In genomic region chr7:64048452-64049182, GRCm38 (mm10) we compare ENCODE assay signal across 8 mouse cellular contexts.
DNase-seq lines count a peak whose midpoint lies in the region; ATAC-seq and TF ChIP-seq lines count a peak whose summit lies in the region.

No protein-coding gene starts in this region.

- 6% methylated on average over 21 of the region's 21 CpGs for WGBS in hindbrain, embryonic 13.5 days
- WGBS in limb, embryonic 14.5 days, result 5% methylated on average over 17 of the region's 21 CpGs
- 5% methylated on average over 21 of the region's 21 CpGs for WGBS in midbrain, embryonic 15.5 days

- H3K4me3 ChIP-seq in hindbrain, embryonic 13.5 days, result peak overlapping the region; percentile 50
- H3K4me3 ChIP-seq in limb, embryonic 14.5 days (replicated peaks; ENCODE audit: low read length), result peak overlapping the region; percentile 45
- H3K4me3 ChIP-seq in midbrain, embryonic 15.5 days, result peak overlapping the region; percentile 51

- no peaks in the 10 kb centered on the region for H3K36me3 ChIP-seq in hindbrain, embryonic 13.5 days
- H3K36me3 ChIP-seq in limb, embryonic 14.5 days (ENCODE audit: control insufficient read depth, insufficient read depth, low read length), result no peaks in the 10 kb centered on the region
- no peaks in the 10 kb centered on the region for H3K36me3 ChIP-seq in midbrain, embryonic 15.5 days (replicated peaks)

- H3K27ac ChIP-seq in hindbrain, embryonic 13.5 days, result peak overlapping the region; percentile 64
- H3K27ac ChIP-seq in limb, embryonic 14.5 days (replicated peaks; ENCODE audit: low read depth, low read length), result 0 out of 2 replicates have a peak overlapping the region, but pooled peaks have one; percentile 20
- H3K27ac ChIP-seq in midbrain, embryonic 15.5 days, result peak overlapping the region; percentile 71

- H3K27me3 ChIP-seq in hindbrain, embryonic 13.5 days, result no peaks in the 10 kb centered on the region
- H3K27me3 ChIP-seq in limb, embryonic 14.5 days (ENCODE audit: control insufficient read depth, insufficient read depth, low read length), result no peaks in the 10 kb centered on the region
- H3K27me3 ChIP-seq in midbrain, embryonic 15.5 days (replicated peaks), result no peaks in the 10 kb centered on the region

- H3K9me3 ChIP-seq in hindbrain, embryonic 13.5 days, result no peaks in the 10 kb centered on the region
- H3K9me3 ChIP-seq in limb, embryonic 14.5 days (ENCODE audit: control insufficient read depth, low read length), result no peaks in the 10 kb centered on the region
- no peaks in the 10 kb centered on the region for H3K9me3 ChIP-seq in midbrain, embryonic 15.5 days

- no peak for DNase-seq in frontal cortex, postnatal 25 days (ENCODE audit: low spot score in 2 of 2)
- DNase-seq in c-Kit-positive CD71-positive TER-119-positive erythroid progenitor cells, embryonic 14.5 days (ENCODE audit: low spot score), result peak; percentile 85
- peak; percentile 55 to 57 for DNase-seq in frontal cortex, postnatal 10 days (ENCODE audit: low spot score in 2 of 2)
- peak; percentile 80 for DNase-seq in limb, embryonic 14.5 days (ENCODE audit: low spot score)
- DNase-seq in spleen, adult 18-20 months, result peak; percentile 52 to 58

- TF ChIP-seq POLR2A in limb, embryonic 14.5 days (IDR thresholded peaks at IDR 0.05; ENCODE audit: borderline replicate concordance, extremely low read depth, insufficient read depth, insufficient read length), result peak; percentile 41; the same call in 1 of the 2 replicates

- peak overlapping the region; percentile 75 for H3K9ac ChIP-seq in hindbrain, embryonic 13.5 days
- H3K9ac ChIP-seq in limb, embryonic 14.5 days (ENCODE audit: low read depth, low read length, severe bottlenecking), result peak overlapping the region; percentile 66
- H3K9ac ChIP-seq in midbrain, embryonic 15.5 days, result peak overlapping the region; percentile 81

- peaks cover 23% of the 10 kb centered on the region for H3K4me1 ChIP-seq in hindbrain, embryonic 13.5 days (replicated peaks)
- peaks cover 17% of the 10 kb centered on the region for H3K4me1 ChIP-seq in limb, embryonic 14.5 days (ENCODE audit: control insufficient read depth, insufficient read depth, low read length)
- H3K4me1 ChIP-seq in midbrain, embryonic 15.5 days, result peaks cover 16% of the 10 kb centered on the region

- peak overlapping the region; percentile 71 for H3K4me2 ChIP-seq in hindbrain, embryonic 13.5 days
- H3K4me2 ChIP-seq in limb, embryonic 14.5 days (replicated peaks; ENCODE audit: low read depth, low read length, severe bottlenecking), result peak overlapping the region; percentile 76
- peak overlapping the region; percentile 93 for H3K4me2 ChIP-seq in midbrain, embryonic 15.5 days

- peak; percentile 74 for ATAC-seq in frontal cortex, adult (ENCODE audit: low TSS enrichment)
- ATAC-seq in hindbrain, embryonic 13.5 days (ENCODE audit: low FRiP score), result peak; percentile 93
- ATAC-seq in limb, embryonic 14.5 days (ENCODE audit: low FRiP score, low read depth), result peak; percentile 91
- ATAC-seq in midbrain, embryonic 15.5 days (replicated peaks), result peak; percentile 94

Comparison
In these comparisons a context has a peak if more than half of its experiments do, and no peak if none do; other contexts are left out.
1. DNase-seq: peak in c-Kit-positive CD71-positive TER-119-positive erythroid progenitor cells, embryonic 14.5 days (single experiment), frontal cortex, postnatal 10 days (2 of 2), limb, embryonic 14.5 days (single experiment) and spleen, adult 18-20 months (2 of 2); none in frontal cortex, postnatal 25 days (0 of 2).
2. H3K27ac ChIP-seq: peak in every context shown above with its lines; median percentile 71 in midbrain, embryonic 15.5 days; 64 in hindbrain, embryonic 13.5 days; 20 in limb, embryonic 14.5 days.
3. Peak in every context shown above with its lines, with median percentiles within 50 percentile points of each other: ATAC-seq, H3K4me2 ChIP-seq, H3K4me3 ChIP-seq and H3K9ac ChIP-seq.